Mouse (Mus musculus): ENCODE measurements around the gene Zfp518a. TPM values are rescaled to one million over a fixed set of nuclear protein-coding genes. Genes with fewer than 3 reads are reported as not detected.
A peak's percentile ranks its signal among the peaks of the same experiment; 100 is the strongest.

The Zfp518a gene
- 15.9 and 16.4 TPM in 2 replicates for polyA plus RNA-seq (2014; fragmentation: Nextera tagmentation; extraction: Ambion mirVana)

- peak; percentile 99 for DNase-seq (ENCODE audit: low spot score)
- Histone ChIP-seq H3K4me1 (replicated peaks; ENCODE audit: control insufficient read depth, insufficient read depth, low read length) (0 out of 2 replicates have a peak, but pooled peaks cover 6% of the 10 kb centered on the region), H3K36me3 (ENCODE audit: control insufficient read depth, insufficient read depth, low read length) (peaks cover 12% of the 10 kb centered on the region; the same call in 1 of the 2 replicates), H3K9me3 (ENCODE audit: control insufficient read depth, low read length) (peaks cover 6% of the 10 kb centered on the region; the same call in 1 of the 2 replicates), H3K27me3 (replicated peaks; ENCODE audit: control insufficient read depth, insufficient read depth, low read length) (peaks cover 23% of the 10 kb centered on the region), H3K4me2 (ENCODE audit: low read length) (peak within 1 kb of the TSS; percentile 71), H3K4me3 (ENCODE audit: low read depth, low read length) (peak within 1 kb of the TSS; percentile 84), H3K27ac (ENCODE audit: low read depth) (peak within 1 kb of the TSS; percentile 96), H3K9ac (ENCODE audit: low read length) (peak within 1 kb of the TSS; percentile 83)
- peak; percentile 91 for ATAC-seq (replicated peaks; ENCODE audit: low FRiP score, low TSS enrichment, low read depth)
- WGBS: under 1% methylated on average over 70 of the region's 89 CpGs
These were observed at the start of gene Zfp518a for GRCm38 (mm10) chr19:40894519-40895392. Zfp518a (plus strand) TSS chr19:40894705.

GRCm38 (mm10) chr19:40844731-40845130 is 49.8 kb upstream of the Zfp518a start:
- no peak overlapping the region for H3K4me2 ChIP-seq (ENCODE audit: low read length)
- no peak overlapping the region for H3K27ac ChIP-seq (ENCODE audit: low read depth)
- WGBS: 92% methylated on average over 13 of the region's 13 CpGs
- peaks cover 82% of the 10 kb centered on the region for H3K36me3 ChIP-seq (ENCODE audit: control insufficient read depth, insufficient read depth, low read length)
- no peak for ATAC-seq (replicated peaks; ENCODE audit: low FRiP score, low TSS enrichment, low read depth)
- H3K27me3 ChIP-seq (replicated peaks; ENCODE audit: control insufficient read depth, insufficient read depth, low read length): no peaks in the 10 kb centered on the region
- no peaks in the 10 kb centered on the region for H3K4me1 ChIP-seq (replicated peaks; ENCODE audit: control insufficient read depth, insufficient read depth, low read length)
- DNase-seq (ENCODE audit: low spot score): no peak
- H3K9ac ChIP-seq (ENCODE audit: low read length): no peak overlapping the region
- H3K4me3 ChIP-seq (ENCODE audit: low read depth, low read length): no peak overlapping the region
- H3K9me3 ChIP-seq (ENCODE audit: control insufficient read depth, low read length): no peaks in the 10 kb centered on the region

GRCm38 (mm10) chr19:40849391-40849790 is 45.1 kb upstream of the Zfp518a start:
- H3K36me3 ChIP-seq (ENCODE audit: control insufficient read depth, insufficient read depth, low read length): peaks cover 61% of the 10 kb centered on the region
- H3K4me3 ChIP-seq (ENCODE audit: low read depth, low read length): no peak overlapping the region

GRCm38 (mm10) chr19:40859555-40859954 is 35.0 kb upstream of the Zfp518a start:
- Histone ChIP-seq H3K4me1 (replicated peaks; ENCODE audit: control insufficient read depth, insufficient read depth, low read length) (no peaks in the 10 kb centered on the region), H3K27ac (ENCODE audit: low read depth) (no peak overlapping the region), H3K4me3 (ENCODE audit: low read depth, low read length) (no peak overlapping the region), H3K9me3 (ENCODE audit: control insufficient read depth, low read length) (no peaks in the 10 kb centered on the region), H3K36me3 (ENCODE audit: control insufficient read depth, insufficient read depth, low read length) (no peaks in the 10 kb centered on the region), H3K4me2 (ENCODE audit: low read length) (no peak overlapping the region), H3K27me3 (replicated peaks; ENCODE audit: control insufficient read depth, insufficient read depth, low read length) (0 out of 2 replicates have a peak, but pooled peaks cover 4% of the 10 kb centered on the region), H3K9ac (ENCODE audit: low read length) (no peak overlapping the region)
- WGBS: 61% methylated on average over 4 of the region's 4 CpGs
- DNase-seq (ENCODE audit: low spot score) (no peak), ATAC-seq (replicated peaks; ENCODE audit: low FRiP score, low TSS enrichment, low read depth) (no peak)

More at GRCm38 (mm10) chr19:40849391-40849790, 45.1 kb upstream of the Zfp518a start:
- no peak overlapping the region for H3K27ac ChIP-seq (ENCODE audit: low read depth)
- ATAC-seq (replicated peaks; ENCODE audit: low FRiP score, low TSS enrichment, low read depth): no peak
- H3K4me2 ChIP-seq (ENCODE audit: low read length): no peak overlapping the region
- 90% methylated on average over 12 of the region's 12 CpGs for WGBS
- no peak for DNase-seq (ENCODE audit: low spot score)
- H3K27me3 ChIP-seq (replicated peaks; ENCODE audit: control insufficient read depth, insufficient read depth, low read length): no peaks in the 10 kb centered on the region
- H3K9ac ChIP-seq (ENCODE audit: low read length): no peak overlapping the region
- H3K9me3 ChIP-seq (ENCODE audit: control insufficient read depth, low read length): no peaks in the 10 kb centered on the region
- H3K4me1 ChIP-seq (replicated peaks; ENCODE audit: control insufficient read depth, insufficient read depth, low read length): no peaks in the 10 kb centered on the region

- no peak overlapping the region for H3K4me3 ChIP-seq (ENCODE audit: low read depth, low read length)
- no peak overlapping the region for H3K9ac ChIP-seq (ENCODE audit: low read length)
- no peak for DNase-seq (ENCODE audit: low spot score)
- H3K36me3 ChIP-seq (ENCODE audit: control insufficient read depth, insufficient read depth, low read length): no peaks in the 10 kb centered on the region
- no peak for ATAC-seq (replicated peaks; ENCODE audit: low FRiP score, low TSS enrichment, low read depth)
- no peak overlapping the region for H3K27ac ChIP-seq (ENCODE audit: low read depth)
- no peaks in the 10 kb centered on the region for H3K9me3 ChIP-seq (ENCODE audit: control insufficient read depth, low read length)
- H3K4me2 ChIP-seq (ENCODE audit: low read length): no peak overlapping the region
- 21% methylated on average over 5 of the region's 5 CpGs for WGBS
- no peaks in the 10 kb centered on the region for H3K4me1 ChIP-seq (replicated peaks; ENCODE audit: control insufficient read depth, insufficient read depth, low read length)
- H3K27me3 ChIP-seq (replicated peaks; ENCODE audit: control insufficient read depth, insufficient read depth, low read length): no peaks in the 10 kb centered on the region; the same call in 1 of the 2 replicates
These were observed 26.2 kb upstream of the Zfp518a start for GRCm38 (mm10) chr19:40868284-40868683.

GRCm38 (mm10) chr19:40869425-40870105 is 24.9 kb upstream of the Zfp518a start:
- WGBS: 92% methylated on average over 3 of the region's 3 CpGs
- ATAC-seq (replicated peaks; ENCODE audit: low FRiP score, low TSS enrichment, low read depth): no peak

GRCm38 (mm10) chr19:40872955-40873665 is 21.4 kb upstream of the Zfp518a start:
- Histone ChIP-seq H3K36me3 (ENCODE audit: control insufficient read depth, insufficient read depth, low read length) (no peaks in the 10 kb centered on the region), H3K4me3 (ENCODE audit: low read depth, low read length) (peak overlapping the region; percentile 41)

More at GRCm38 (mm10) chr19:40869425-40870105, 24.9 kb upstream of the Zfp518a start:
- H3K9me3 ChIP-seq (ENCODE audit: control insufficient read depth, low read length): 0 out of 2 replicates have a peak, but pooled peaks cover 5% of the 10 kb centered on the region
- H3K27ac ChIP-seq (ENCODE audit: low read depth): no peak overlapping the region
- no peaks in the 10 kb centered on the region for H3K36me3 ChIP-seq (ENCODE audit: control insufficient read depth, insufficient read depth, low read length)
- no peak overlapping the region for H3K4me2 ChIP-seq (ENCODE audit: low read length)
- H3K9ac ChIP-seq (ENCODE audit: low read length): no peak overlapping the region
- no peak overlapping the region for H3K4me3 ChIP-seq (ENCODE audit: low read depth, low read length)
- H3K27me3 ChIP-seq (replicated peaks; ENCODE audit: control insufficient read depth, insufficient read depth, low read length): peaks cover 5% of the 10 kb centered on the region
- DNase-seq (ENCODE audit: low spot score): no peak
- no peaks in the 10 kb centered on the region for H3K4me1 ChIP-seq (replicated peaks; ENCODE audit: control insufficient read depth, insufficient read depth, low read length)

GRCm38 (mm10) chr19:40881700-40882099 is 12.8 kb upstream of the Zfp518a start:
- ATAC-seq (replicated peaks; ENCODE audit: low FRiP score, low TSS enrichment, low read depth): no peak
- H3K4me3 ChIP-seq (ENCODE audit: low read depth, low read length): no peak overlapping the region
- no peak for DNase-seq (ENCODE audit: low spot score)
- H3K27ac ChIP-seq (ENCODE audit: low read depth): no peak overlapping the region
- no peak overlapping the region for H3K9ac ChIP-seq (ENCODE audit: low read length)
- 87% methylated on average over 4 of the region's 4 CpGs for WGBS
- no peaks in the 10 kb centered on the region for H3K9me3 ChIP-seq (ENCODE audit: control insufficient read depth, low read length)
- H3K36me3 ChIP-seq (ENCODE audit: control insufficient read depth, insufficient read depth, low read length): no peaks in the 10 kb centered on the region
- no peak overlapping the region for H3K4me2 ChIP-seq (ENCODE audit: low read length)
- H3K4me1 ChIP-seq (replicated peaks; ENCODE audit: control insufficient read depth, insufficient read depth, low read length): no peaks in the 10 kb centered on the region
- peaks cover 69% of the 10 kb centered on the region for H3K27me3 ChIP-seq (replicated peaks; ENCODE audit: control insufficient read depth, insufficient read depth, low read length)

More at GRCm38 (mm10) chr19:40872955-40873665, 21.4 kb upstream of the Zfp518a start:
- Histone ChIP-seq H3K4me2 (ENCODE audit: low read length) (peak overlapping the region; percentile 54), H3K27me3 (replicated peaks; ENCODE audit: control insufficient read depth, insufficient read depth, low read length) (peaks cover 39% of the 10 kb centered on the region), H3K9ac (ENCODE audit: low read length) (peak overlapping the region; percentile 32), H3K27ac (ENCODE audit: low read depth) (peak overlapping the region; percentile 74), H3K9me3 (ENCODE audit: control insufficient read depth, low read length) (0 out of 2 replicates have a peak, but pooled peaks cover 5% of the 10 kb centered on the region), H3K4me1 (replicated peaks; ENCODE audit: control insufficient read depth, insufficient read depth, low read length) (no peaks in the 10 kb centered on the region)
- DNase-seq (ENCODE audit: low spot score): peak; percentile 98
- ATAC-seq (replicated peaks; ENCODE audit: low FRiP score, low TSS enrichment, low read depth): peak; percentile 97
- 3% methylated on average over 51 of the region's 51 CpGs for WGBS
